Mouse (Mus musculus): ENCODE data around the gene Btbd6.

- TF ChIP-seq CTCF (IDR thresholded peaks at IDR 0.05): no peak
- TF ChIP-seq EP300 (IDR thresholded peaks at IDR 0.05): no peak
Observed at GRCm38 (mm10) chr12:112968943-112969342, 7.3 kb upstream of the Btbd6 start.

Data from lung, postnatal 0 days (tissue).